Mouse (Mus musculus): Measurements from ENCODE around the gene Tmem256. TPM values are rescaled to one million over a fixed set of nuclear protein-coding genes. Genes with fewer than 3 reads are reported as not detected.

Tmem256 gene
- polyA plus RNA-seq, 1 experiment from 2014 or later = 495 TPM

DNA sequence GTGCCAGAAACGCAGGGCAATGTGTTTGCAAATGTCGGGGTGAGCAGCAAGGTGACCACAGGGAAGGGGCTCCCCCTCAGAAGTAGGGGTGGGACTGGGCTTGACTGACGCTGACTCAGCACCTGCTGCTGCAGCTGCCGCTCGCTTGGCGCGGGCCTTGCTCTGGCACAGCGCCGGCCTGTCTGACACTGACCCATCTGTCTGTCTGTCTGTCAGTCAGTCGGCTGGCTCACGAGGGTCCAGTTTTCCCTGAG lies 38.2 kb upstream of the Tmem256 start:
- H3K4me1 ChIP-seq (ENCODE audit: control insufficient read depth, insufficient read depth, low read length) = peaks cover 47% of the 10 kb centered on the region

DNA sequence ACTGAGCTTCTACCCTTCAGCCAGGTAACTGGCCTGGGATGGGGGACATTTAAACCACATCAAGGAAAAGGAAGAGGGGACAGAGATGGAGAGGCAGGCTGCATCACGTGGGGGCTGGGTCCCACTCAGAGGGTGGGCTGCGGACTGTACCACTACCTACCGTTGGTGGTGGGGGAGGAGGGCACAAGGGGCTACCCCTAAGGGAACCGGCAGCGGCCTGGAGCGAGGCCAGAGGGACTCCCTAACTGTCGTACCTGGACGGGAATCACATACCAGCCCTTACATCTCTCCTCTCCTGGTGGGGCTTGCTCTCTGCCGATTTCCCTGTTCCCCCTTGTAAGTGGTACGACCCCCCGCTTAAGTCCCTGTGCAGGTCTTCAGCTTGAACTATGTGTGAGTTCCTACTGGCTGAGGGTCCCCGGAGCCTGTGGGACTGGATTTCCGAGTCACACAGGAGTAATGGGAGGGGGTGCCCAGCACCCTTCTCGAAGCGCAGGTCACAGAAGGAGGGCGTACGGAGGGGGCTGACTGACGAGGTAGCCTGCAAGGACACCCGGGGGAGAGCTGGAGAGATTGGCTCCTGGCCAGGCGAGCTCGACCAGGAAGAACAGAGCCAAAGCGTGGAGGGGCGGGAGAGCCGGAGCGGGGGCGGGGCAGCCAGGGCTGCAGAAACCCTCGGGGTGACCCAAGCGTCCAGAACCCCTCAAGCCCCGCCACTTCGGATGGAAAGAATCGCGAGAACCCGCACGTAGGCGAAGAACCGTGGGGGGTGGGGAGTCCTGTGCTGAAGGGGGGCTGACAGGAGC lies 37.7 kb upstream of the Tmem256 start:
- H3K9ac ChIP-seq (replicated peaks; ENCODE audit: low read depth, low read length) = peak overlapping the region; percentile 54
- H3K9me3 ChIP-seq (ENCODE audit: control insufficient read depth, low read depth, low read length) = no peaks in the 10 kb centered on the region
- under 1% methylated on average over 36 of the region's 36 CpGs for WGBS
- peak; percentile 42 for ATAC-seq (ENCODE audit: insufficient number of reproducible peaks, insufficient read depth, low FRiP score, low read depth)
- peak overlapping the region; percentile 99 for H3K4me2 ChIP-seq (replicated peaks; ENCODE audit: low read depth, low read length)
- no peaks in the 10 kb centered on the region for H3K36me3 ChIP-seq (ENCODE audit: control insufficient read depth, insufficient read depth, low read length)
- no peaks in the 10 kb centered on the region; the same call in 1 of the 2 replicates for H3K27me3 ChIP-seq (ENCODE audit: control insufficient read depth, insufficient read depth, low read length)
- H3K27ac ChIP-seq (ENCODE audit: low read length) = peak overlapping the region; percentile 35
- peaks cover 47% of the 10 kb centered on the region for H3K4me1 ChIP-seq (ENCODE audit: control insufficient read depth, insufficient read depth, low read length)
- peak overlapping the region; percentile 57 for H3K4me3 ChIP-seq (ENCODE audit: low read depth, low read length)

More for the DNA sequence above, 38.2 kb upstream of the Tmem256 start:
- no peak for ATAC-seq (ENCODE audit: insufficient number of reproducible peaks, insufficient read depth, low FRiP score, low read depth)
- no peaks in the 10 kb centered on the region for H3K36me3 ChIP-seq (ENCODE audit: control insufficient read depth, insufficient read depth, low read length)
- WGBS = 3% methylated on average over 11 of the region's 11 CpGs
- H3K4me3 ChIP-seq (ENCODE audit: low read depth, low read length) = peak overlapping the region; percentile 57
- peak overlapping the region; percentile 99 for H3K4me2 ChIP-seq (replicated peaks; ENCODE audit: low read depth, low read length)
- H3K27me3 ChIP-seq (ENCODE audit: control insufficient read depth, insufficient read depth, low read length) = no peaks in the 10 kb centered on the region; the same call in 1 of the 2 replicates
- no peaks in the 10 kb centered on the region for H3K9me3 ChIP-seq (ENCODE audit: control insufficient read depth, low read depth, low read length)
- peak overlapping the region; percentile 35; the same call in 1 of the 2 replicates for H3K27ac ChIP-seq (ENCODE audit: low read length)
- H3K9ac ChIP-seq (replicated peaks; ENCODE audit: low read depth, low read length) = no peak overlapping the region

DNA sequence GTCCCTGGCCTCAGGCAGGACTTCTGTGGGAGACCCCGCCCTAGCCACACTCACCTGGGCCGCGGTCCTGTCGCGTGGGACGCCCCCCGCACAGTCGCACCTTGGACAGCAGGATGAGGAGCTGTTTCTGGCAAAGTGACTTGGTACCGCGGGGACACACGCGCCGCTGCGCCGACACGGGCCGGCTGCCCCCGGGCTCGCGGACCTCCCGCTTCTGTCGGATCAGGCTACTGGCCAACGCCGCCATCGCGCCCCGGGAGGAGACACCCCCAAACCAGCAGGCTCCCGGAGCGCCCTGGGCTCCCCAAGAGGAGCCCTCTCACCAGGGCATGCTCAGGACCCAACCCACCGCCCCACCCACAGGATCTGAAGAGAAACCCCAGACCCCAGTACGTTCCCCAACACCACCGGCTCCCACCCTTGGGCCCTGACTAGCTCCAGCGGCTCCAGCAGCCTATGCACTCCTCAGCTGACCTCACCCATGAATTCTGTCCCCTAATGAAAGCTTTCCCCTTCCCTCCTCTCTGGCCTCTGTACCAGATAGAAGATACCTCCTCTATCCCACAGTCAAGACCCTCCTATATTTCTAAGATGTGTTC lies 36.8 kb upstream of the Tmem256 start, which contains the start of gene Fgf11:
Gene Fgf11 (minus strand): TSS at position 479 of the 599 bp plus-strand sequence.
- ATAC-seq (ENCODE audit: insufficient number of reproducible peaks, insufficient read depth, low FRiP score, low read depth) = no peak
- H3K9ac ChIP-seq (replicated peaks; ENCODE audit: low read depth, low read length) = peak within 1 kb of the TSS; percentile 54
- H3K27me3 ChIP-seq (ENCODE audit: control insufficient read depth, insufficient read depth, low read length) = peaks cover 3% of the 10 kb centered on the region; the same call in 1 of the 2 replicates
- peak within 1 kb of the TSS; percentile 99 for H3K4me2 ChIP-seq (replicated peaks; ENCODE audit: low read depth, low read length)
- under 1% methylated on average over 33 of the region's 33 CpGs for WGBS
- no peaks in the 10 kb centered on the region for H3K36me3 ChIP-seq (ENCODE audit: control insufficient read depth, insufficient read depth, low read length)
- no peaks in the 10 kb centered on the region for H3K9me3 ChIP-seq (ENCODE audit: control insufficient read depth, low read depth, low read length)
- H3K4me1 ChIP-seq (ENCODE audit: control insufficient read depth, insufficient read depth, low read length) = peaks cover 47% of the 10 kb centered on the region
- H3K4me3 ChIP-seq (ENCODE audit: low read depth, low read length) = peak within 1 kb of the TSS; percentile 57
- H3K27ac ChIP-seq (ENCODE audit: low read length) = peak within 1 kb of the TSS; percentile 35

DNA sequence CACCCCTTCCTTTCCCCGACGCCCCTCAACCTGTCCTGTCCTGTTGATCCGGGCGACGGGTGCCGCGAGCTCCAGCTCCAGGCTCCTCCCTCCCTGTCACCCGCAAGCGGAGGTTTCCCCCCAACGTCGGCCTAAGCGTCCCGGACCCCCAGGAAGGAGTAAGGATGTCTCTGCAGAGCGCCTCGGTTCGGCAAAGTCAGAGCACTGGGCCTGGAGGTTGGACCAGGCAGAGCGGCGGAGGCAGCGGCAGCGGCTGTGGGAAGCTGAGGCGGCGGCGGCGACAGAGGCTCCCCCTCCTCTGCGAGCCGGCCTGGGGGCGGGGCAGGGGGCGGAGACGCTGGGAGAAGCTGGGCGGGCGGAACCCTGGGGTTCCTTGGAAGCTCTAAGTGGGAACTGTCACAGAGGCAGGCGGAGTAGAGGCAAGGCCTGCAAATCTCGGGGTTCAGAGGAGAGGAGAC lies 35.6 kb upstream of the Tmem256 start:
- Histone ChIP-seq H3K4me3 (ENCODE audit: low read depth, low read length) (peak overlapping the region; percentile 57), H3K27ac (ENCODE audit: low read length) (no peak overlapping the region), H3K4me1 (ENCODE audit: control insufficient read depth, insufficient read depth, low read length) (peaks cover 47% of the 10 kb centered on the region), H3K27me3 (ENCODE audit: control insufficient read depth, insufficient read depth, low read length) (peaks cover 3% of the 10 kb centered on the region; the same call in 1 of the 2 replicates), H3K9me3 (ENCODE audit: control insufficient read depth, low read depth, low read length) (no peaks in the 10 kb centered on the region), H3K9ac (replicated peaks; ENCODE audit: low read depth, low read length) (peak overlapping the region; percentile 48; the same call in 1 of the 2 replicates), H3K36me3 (ENCODE audit: control insufficient read depth, insufficient read depth, low read length) (no peaks in the 10 kb centered on the region), H3K4me2 (replicated peaks; ENCODE audit: low read depth, low read length) (peak overlapping the region; percentile 99)
- peak; percentile 24; the same call in 1 of the 2 replicates for ATAC-seq (ENCODE audit: insufficient number of reproducible peaks, insufficient read depth, low FRiP score, low read depth)
- WGBS = under 1% methylated on average over 33 of the region's 33 CpGs

DNA sequence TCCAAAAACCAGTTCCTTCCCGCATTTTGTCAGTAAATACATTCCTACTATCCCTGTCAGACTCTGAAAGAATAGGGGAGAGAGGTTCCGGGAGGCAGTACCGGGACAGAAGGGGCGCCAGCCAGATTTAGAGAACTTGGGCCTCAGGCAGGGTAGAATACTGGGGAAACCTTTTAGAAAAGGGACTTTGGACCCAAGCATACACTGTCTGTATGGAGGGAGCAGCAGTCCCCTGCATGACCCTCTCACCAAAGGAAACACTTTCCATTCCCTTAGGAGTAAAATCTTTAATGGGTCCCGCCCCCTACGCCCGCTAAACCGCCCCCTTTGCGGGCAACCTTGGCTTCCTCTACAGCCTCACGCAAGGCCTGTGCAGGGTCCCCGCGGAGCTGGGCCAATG lies 35.0 kb upstream of the Tmem256 start:
- peak overlapping the region; percentile 44; the same call in 1 of the 2 replicates for H3K27ac ChIP-seq (ENCODE audit: low read length)
- peaks cover 3% of the 10 kb centered on the region; the same call in 1 of the 2 replicates for H3K27me3 ChIP-seq (ENCODE audit: control insufficient read depth, insufficient read depth, low read length)
- H3K36me3 ChIP-seq (ENCODE audit: control insufficient read depth, insufficient read depth, low read length) = no peaks in the 10 kb centered on the region
- 5% methylated on average over 12 of the region's 12 CpGs for WGBS
- 0 out of 2 replicates have a peak, but pooled peaks have one; percentile 8 for ATAC-seq (ENCODE audit: insufficient number of reproducible peaks, insufficient read depth, low FRiP score, low read depth)
- H3K4me3 ChIP-seq (ENCODE audit: low read depth, low read length) = peak overlapping the region; percentile 57
- H3K4me1 ChIP-seq (ENCODE audit: control insufficient read depth, insufficient read depth, low read length) = peaks cover 47% of the 10 kb centered on the region
- H3K4me2 ChIP-seq (replicated peaks; ENCODE audit: low read depth, low read length) = peak overlapping the region; percentile 99
- H3K9ac ChIP-seq (replicated peaks; ENCODE audit: low read depth, low read length) = peak overlapping the region; percentile 48; the same call in 1 of the 2 replicates
- no peaks in the 10 kb centered on the region for H3K9me3 ChIP-seq (ENCODE audit: control insufficient read depth, low read depth, low read length)

DNA sequence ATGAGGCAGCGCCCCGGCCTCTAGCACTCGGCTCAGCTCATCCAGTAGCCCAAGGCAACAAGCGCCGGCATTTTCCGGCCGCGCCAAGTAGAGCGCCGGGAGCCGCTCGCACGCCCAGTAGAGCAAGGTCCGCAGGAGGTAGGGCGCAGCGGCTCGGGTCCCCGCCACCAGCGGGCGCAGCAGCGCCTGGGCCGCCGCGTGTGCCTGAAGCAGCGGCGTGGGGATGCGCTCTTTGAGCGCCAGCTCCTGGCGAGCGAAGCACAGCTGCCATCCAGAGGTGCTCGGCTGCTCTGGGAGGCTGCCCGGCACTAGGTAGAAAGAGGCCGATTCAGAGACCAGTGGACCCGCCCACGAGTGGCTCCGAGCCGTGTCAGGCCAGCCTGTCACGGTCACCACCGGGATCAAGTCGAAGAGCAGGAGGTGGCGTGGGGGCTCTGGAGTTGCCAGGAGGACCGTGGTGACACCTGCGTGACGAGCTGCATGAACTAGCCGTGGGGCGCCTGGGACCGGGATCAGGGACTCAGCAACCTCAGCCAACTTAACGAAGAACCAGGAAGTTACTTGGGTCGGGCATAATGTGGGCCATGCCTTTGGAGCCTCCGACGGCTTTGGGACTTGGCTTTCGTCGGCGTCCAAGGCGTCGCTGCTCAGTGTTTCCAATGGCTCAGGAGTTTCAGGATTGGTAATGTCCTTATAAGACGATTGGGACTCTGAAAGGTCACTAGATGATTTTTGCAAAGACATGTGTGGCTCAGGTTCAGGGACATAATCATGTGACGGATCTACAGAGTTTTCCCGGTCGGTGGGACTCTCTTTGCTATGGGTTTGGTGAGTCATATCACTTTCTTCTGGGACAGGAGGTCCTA lies 34.3 kb upstream of the Tmem256 start:
- Histone ChIP-seq H3K4me2 (replicated peaks; ENCODE audit: low read depth, low read length) (peak overlapping the region; percentile 99), H3K9me3 (ENCODE audit: control insufficient read depth, low read depth, low read length) (no peaks in the 10 kb centered on the region), H3K27ac (ENCODE audit: low read length) (peak overlapping the region; percentile 44; the same call in 1 of the 2 replicates), H3K27me3 (ENCODE audit: control insufficient read depth, insufficient read depth, low read length) (peaks cover 3% of the 10 kb centered on the region; the same call in 1 of the 2 replicates), H3K9ac (replicated peaks; ENCODE audit: low read depth, low read length) (peak overlapping the region; percentile 38; the same call in 1 of the 2 replicates), H3K4me3 (ENCODE audit: low read depth, low read length) (peak overlapping the region; percentile 57), H3K4me1 (ENCODE audit: control insufficient read depth, insufficient read depth, low read length) (peaks cover 45% of the 10 kb centered on the region), H3K36me3 (ENCODE audit: control insufficient read depth, insufficient read depth, low read length) (no peaks in the 10 kb centered on the region)
- WGBS = 2% methylated on average over 60 of the region's 60 CpGs
- peak; percentile 50 for ATAC-seq (ENCODE audit: insufficient number of reproducible peaks, insufficient read depth, low FRiP score, low read depth)

DNA sequence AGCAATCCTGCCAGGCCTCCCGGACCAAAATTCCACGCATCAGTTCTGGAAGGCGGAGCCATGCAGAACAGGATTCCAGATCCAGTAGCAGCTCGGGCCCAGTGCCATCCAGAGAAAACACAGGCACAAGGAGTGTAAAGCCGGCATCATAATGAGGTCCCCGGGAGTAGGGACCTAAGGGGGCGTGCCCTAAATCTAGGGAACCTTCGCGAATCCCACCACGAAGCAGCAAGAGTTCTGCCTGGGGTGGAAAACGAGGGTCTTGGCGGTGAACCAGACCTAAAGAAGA lies 33.7 kb upstream of the Tmem256 start:
- Histone ChIP-seq H3K36me3 (ENCODE audit: control insufficient read depth, insufficient read depth, low read length) (no peaks in the 10 kb centered on the region), H3K9ac (replicated peaks; ENCODE audit: low read depth, low read length) (no peak overlapping the region; the same call in 1 of the 2 replicates), H3K9me3 (ENCODE audit: control insufficient read depth, low read depth, low read length) (no peaks in the 10 kb centered on the region), H3K27me3 (ENCODE audit: control insufficient read depth, insufficient read depth, low read length) (peaks cover 3% of the 10 kb centered on the region; the same call in 1 of the 2 replicates), H3K4me2 (replicated peaks; ENCODE audit: low read depth, low read length) (peak overlapping the region; percentile 99), H3K4me1 (ENCODE audit: control insufficient read depth, insufficient read depth, low read length) (peaks cover 39% of the 10 kb centered on the region), H3K4me3 (ENCODE audit: low read depth, low read length) (peak overlapping the region; percentile 57), H3K27ac (ENCODE audit: low read length) (no peak overlapping the region)
- 11% methylated on average over 12 of the region's 12 CpGs for WGBS
- ATAC-seq (ENCODE audit: insufficient number of reproducible peaks, insufficient read depth, low FRiP score, low read depth) = no peak
